Mouse (Mus musculus): Measurements from ENCODE around the gene Wfdc1.

The Wfdc1 gene

GRCm38 (mm10) chr8:119639798-119640197, 26.4 kb upstream of the Wfdc1 start:
- no peak for DNase-seq

- no peak for DNase-seq
Observed at GRCm38 (mm10) chr8:119641058-119641457, 25.1 kb upstream of the Wfdc1 start.

- no peak for DNase-seq
Observed at GRCm38 (mm10) chr8:119642960-119643359, 23.2 kb upstream of the Wfdc1 start.

GRCm38 (mm10) chr8:119644429-119644960, 21.7 kb upstream of the Wfdc1 start:
- DNase-seq = no peak

GRCm38 (mm10) chr8:119644981-119645597, 21.1 kb upstream of the Wfdc1 start:
- DNase-seq = no peak

- DNase-seq = no peak
Observed at GRCm38 (mm10) chr8:119646197-119646596, 20.0 kb upstream of the Wfdc1 start.

GRCm38 (mm10) chr8:119646846-119647245, 19.3 kb upstream of the Wfdc1 start:
- no peak for DNase-seq

GRCm38 (mm10) chr8:119651324-119651723, 14.8 kb upstream of the Wfdc1 start:
- no peak for DNase-seq

GRCm38 (mm10) chr8:119656709-119657464, 9.3 kb upstream of the Wfdc1 start:
- DNase-seq = no peak

GRCm38 (mm10) chr8:119661081-119661480, 5.1 kb upstream of the Wfdc1 start:
- peak; percentile 12 for DNase-seq

- no peak for DNase-seq
Observed at GRCm38 (mm10) chr8:119661892-119662291, 4.3 kb upstream of the Wfdc1 start.

- no peak for DNase-seq
Observed at GRCm38 (mm10) chr8:119663440-119663839, 2.7 kb upstream of the Wfdc1 start.

- DNase-seq = no peak
Observed at GRCm38 (mm10) chr8:119665270-119665669, 895 bp upstream of the Wfdc1 start.

- no peak for DNase-seq
Observed at GRCm38 (mm10) chr8:119668447-119668846, 2.3 kb downstream of the Wfdc1 start.

GRCm38 (mm10) chr8:119669284-119669683, 3.1 kb downstream of the Wfdc1 start:
- DNase-seq = no peak

GRCm38 (mm10) chr8:119670419-119671091, 4.4 kb downstream of the Wfdc1 start:
- no peak for DNase-seq

GRCm38 (mm10) chr8:119673976-119674555, 7.9 kb downstream of the Wfdc1 start:
- no peak for DNase-seq

- no peak for DNase-seq
Observed at GRCm38 (mm10) chr8:119675457-119675856, 9.3 kb downstream of the Wfdc1 start.

GRCm38 (mm10) chr8:119676389-119676788, 10.2 kb downstream of the Wfdc1 start:
- DNase-seq = peak; percentile 83

- DNase-seq = no peak
Observed at GRCm38 (mm10) chr8:119678138-119678843, 12.1 kb downstream of the Wfdc1 start.

- no peak for DNase-seq
Observed at GRCm38 (mm10) chr8:119679184-119679583, 13.0 kb downstream of the Wfdc1 start.

- DNase-seq = no peak
Observed at GRCm38 (mm10) chr8:119690602-119691001, 24.4 kb downstream of the Wfdc1 start.

- DNase-seq = no peak
Observed at GRCm38 (mm10) chr8:119691989-119692388, 25.8 kb downstream of the Wfdc1 start.
